In the genomic region with DNA sequence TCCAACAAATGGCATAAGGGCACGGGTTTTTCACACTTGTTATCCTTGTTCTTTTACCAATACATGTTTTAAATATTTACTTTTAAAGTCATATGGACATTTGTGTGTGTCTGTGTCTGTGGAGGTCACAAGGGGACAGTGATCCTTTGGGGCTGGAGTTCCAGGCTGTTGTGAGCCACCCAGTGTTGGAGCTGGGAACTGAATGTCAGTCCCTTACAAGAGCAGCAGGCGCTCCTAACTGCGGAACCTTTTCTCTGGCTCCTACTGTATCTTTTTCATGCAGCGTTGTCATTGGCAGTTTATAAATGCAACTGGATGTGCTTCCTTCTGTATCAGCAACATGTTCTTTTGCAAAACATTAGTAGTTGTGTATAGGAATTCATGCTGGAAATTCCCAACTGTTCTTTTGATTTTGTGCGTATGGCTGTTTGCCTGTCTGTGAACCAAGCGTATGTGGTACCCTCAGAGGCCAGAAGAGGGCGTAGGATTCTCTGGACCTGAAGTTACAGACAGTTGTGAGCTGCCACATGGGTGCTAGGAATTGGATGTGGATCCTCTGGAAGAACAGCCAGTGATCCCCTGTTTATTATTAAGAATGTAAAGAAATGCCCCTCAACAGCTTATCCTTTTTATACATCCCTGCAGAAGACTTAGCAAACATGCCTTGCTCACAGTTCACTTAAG, we compare ENCODE assay signal across 15 mouse cellular contexts. TPM values are rescaled to one million over a fixed set of nuclear protein-coding genes. Genes with fewer than 3 reads are reported as not detected.
DNase-seq lines count a peak whose midpoint lies in the region; ATAC-seq and TF ChIP-seq lines count a peak whose summit lies in the region.
"Had no signal": no experiment of that assay in that cellular context is flagged by ENCODE, and none has a peak within 500 bp of the region (broad histone marks: within the 10 kb centered on the region; RNA-seq: fewer than 3 reads in every experiment).

No protein-coding gene starts in this region.

- POLR2A ChIA-PET in Patski (lab: Charles Lee), result interaction anchor here (0.6 kb wide), 1 partner anchor 73 kb away, joined by 3 read pairs; no protein-coding TSS in a partner anchor

- peak; percentile 71 for TF ChIP-seq CTCF in layer of hippocampus, adult 2 months (conservative IDR thresholded peaks at IDR 0.05)
- peak; percentile 51 for TF ChIP-seq CTCF in Patski (IDR thresholded peaks at IDR 0.05)

- no peaks in the 10 kb centered on the region for H3K27me3 ChIP-seq in Patski
- no peaks in the 10 kb centered on the region for H3K27me3 ChIP-seq in limb, embryonic 10.5 days (ENCODE audit: low read depth, poor library complexity, severe bottlenecking)
- no peaks in the 10 kb centered on the region for H3K27me3 ChIP-seq in hindbrain, embryonic 16.5 days (replicated peaks; ENCODE audit: control insufficient read depth, insufficient read depth, low read length)
- H3K27me3 ChIP-seq: embryonic facial prominence, embryonic 13.5 days had no signal

- peaks cover 9% of the 10 kb centered on the region; the same call in 1 of the 2 replicates for H3K4me1 ChIP-seq in limb, embryonic 10.5 days
- H3K4me1 ChIP-seq in hindbrain, embryonic 16.5 days (ENCODE audit: control insufficient read depth, insufficient read depth, low read depth, low read length), result peaks cover 10% of the 10 kb centered on the region; the same call in 1 of the 2 replicates

- 81% methylated on average over 7 of the region's 7 CpGs for WGBS in limb, embryonic 10.5 days
- WGBS in hindbrain, embryonic 16.5 days, result 76% methylated on average over 7 of the region's 7 CpGs

- H3K4me2 ChIP-seq in hindbrain, embryonic 16.5 days (ENCODE audit: low read length), result no peak overlapping the region
- H3K4me2 ChIP-seq: embryonic facial prominence, embryonic 13.5 days had no signal

- CTCF ChIA-PET in Patski (lab: Charles Lee), result interaction anchor here (0.9 to 7.3 kb wide), 8 partner anchors 7 to 115 kb away, joined by 3 to 43 read pairs (median 3); no protein-coding TSS in a partner anchor

- no peaks in the 10 kb centered on the region for H3K36me3 ChIP-seq in limb, embryonic 10.5 days
- H3K36me3 ChIP-seq in hindbrain, embryonic 16.5 days (ENCODE audit: control insufficient read depth, insufficient read depth, low read length), result no peaks in the 10 kb centered on the region
- H3K36me3 ChIP-seq: embryonic facial prominence, embryonic 13.5 days had no signal

- H3K4me3 ChIP-seq in layer of hippocampus, adult 2 months, result no peak overlapping the region
- H3K4me3 ChIP-seq in limb, embryonic 10.5 days, result no peak overlapping the region
- H3K4me3 ChIP-seq in hindbrain, embryonic 16.5 days (ENCODE audit: low read length), result no peak overlapping the region
- H3K4me3 ChIP-seq: embryonic facial prominence, embryonic 13.5 days had no signal

- peak; percentile 20 to 26 for DNase-seq in cerebellum, adult 18-20 months
- no peak for DNase-seq in cerebellum, adult 11 months
- DNase-seq in layer of hippocampus, adult 2 months (ENCODE audit: low spot score in 2 of 2), result no peak
- no peak for DNase-seq in layer of hippocampus, adult 8-10 months (ENCODE audit: low spot score in 2 of 2)
- no peak for DNase-seq in Patski (ENCODE audit: low read depth, low spot score)
- peak; percentile 24 for DNase-seq in lung, postnatal 10 days
- no peak for DNase-seq in limb, embryonic 10.5 days (ENCODE audit: low spot score)
- DNase-seq: adrenal gland, postnatal 25 days; kidney, postnatal 14 days; left cerebral cortex, postnatal 4 days had no signal

- H3K27ac ChIP-seq in layer of hippocampus, adult 2 months, result no peak overlapping the region
- no peak overlapping the region for H3K27ac ChIP-seq in limb, embryonic 10.5 days
- H3K27ac ChIP-seq in hindbrain, embryonic 16.5 days (ENCODE audit: low read depth, low read length), result no peak overlapping the region
- H3K27ac ChIP-seq: embryonic facial prominence, embryonic 13.5 days had no signal

- in situ Hi-C loops in Patski (cut with MboI; ENCODE audit: low pct_unique_long_range_greater_than_20kb), result no loop called here

- ATAC-seq in Patski, result no peak
- no peak for ATAC-seq in hindbrain, embryonic 16.5 days

- H3K9me3 ChIP-seq in limb, embryonic 10.5 days (replicated peaks), result no peaks in the 10 kb centered on the region
- H3K9me3 ChIP-seq in hindbrain, embryonic 16.5 days (ENCODE audit: control insufficient read depth, low read length), result no peaks in the 10 kb centered on the region
- H3K9me3 ChIP-seq: embryonic facial prominence, embryonic 13.5 days had no signal

- no peak overlapping the region for H3K9ac ChIP-seq in hindbrain, embryonic 16.5 days (ENCODE audit: low read depth, low read length)
- H3K9ac ChIP-seq: embryonic facial prominence, embryonic 13.5 days had no signal

RNA-seq across cellular contexts. Expression of gene Gm9857, which starts 24.3 kb away (rescaled TPM):
- total RNA-seq in layer of hippocampus, adult 2 months (2021), result not detected
- not detected for total RNA-seq in layer of hippocampus, adult 8-10 months (2022)
- polyA plus RNA-seq in Patski (2021), result not detected
- not detected in 2 replicates for polyA plus RNA-seq in limb, embryonic 10.5 days (2016; fragmentation: Nextera tagmentation; extraction: Ambion mirVana)
- not detected in 2 replicates for polyA plus RNA-seq in hindbrain, embryonic 16.5 days (2015; fragmentation: Nextera tagmentation; extraction: Ambion mirVana)
- total RNA-seq: adrenal gland, postnatal 25 days; heart, postnatal 25 days; megakaryocyte-erythroid progenitor cell, adult 5-6 weeks had no signal
- polyA plus RNA-seq: embryonic facial prominence, embryonic 13.5 days; neural tube, embryonic 14.5 days had no signal

RNA-seq across cellular contexts. Expression of gene Henmt1, which starts 24.8 kb away (rescaled TPM):
- 1 to 10 TPM; 1.9 to 3.1 TPM for total RNA-seq in layer of hippocampus, adult 2 months (2021)
- total RNA-seq in layer of hippocampus, adult 8-10 months (2022), result 1 to 10 TPM; 2.4 to 4.3 (median 3.0) TPM
- 0.04 TPM for polyA plus RNA-seq in Patski (2021)
- 0.48 and 0.88 TPM in 2 replicates for polyA plus RNA-seq in limb, embryonic 10.5 days (2016; fragmentation: Nextera tagmentation; extraction: Ambion mirVana)
- polyA plus RNA-seq in hindbrain, embryonic 16.5 days (2015; fragmentation: Nextera tagmentation; extraction: Ambion mirVana), result 3.7 and 3.8 TPM in 2 replicates
- total RNA-seq: adrenal gland, postnatal 25 days; heart, postnatal 25 days; megakaryocyte-erythroid progenitor cell, adult 5-6 weeks had no signal

RNA-seq across cellular contexts. Expression of gene Prpf38b, which starts 53.0 kb away (rescaled TPM):
- 10 to 100 TPM; 51.9 to 53.1 TPM for total RNA-seq in layer of hippocampus, adult 2 months (2021)
- 10 to 100 TPM; 43.2 to 57.0 (median 47.7) TPM for total RNA-seq in layer of hippocampus, adult 8-10 months (2022)
- 115 TPM for polyA plus RNA-seq in Patski (2021)
- 69.9 and 72.6 TPM in 2 replicates for polyA plus RNA-seq in limb, embryonic 10.5 days (2016; fragmentation: Nextera tagmentation; extraction: Ambion mirVana)
- polyA plus RNA-seq in hindbrain, embryonic 16.5 days (2015; fragmentation: Nextera tagmentation; extraction: Ambion mirVana), result 48.9 and 50.6 TPM in 2 replicates

Comparison
In these comparisons a context has a peak if more than half of its experiments do, and no peak if none do; other contexts are left out.
1. DNase-seq: peak in cerebellum, adult 18-20 months (2 of 2) and lung, postnatal 10 days (single experiment); none in cerebellum, adult 11 months (single experiment), layer of hippocampus, adult 2 months (0 of 2), layer of hippocampus, adult 8-10 months (0 of 2), Patski (single experiment) and limb, embryonic 10.5 days (single experiment).